ENCODE assay signal across 13 mouse cellular contexts in genomic region chr9:110946548-110947044, GRCm38 (mm10). TPM values are rescaled to one million over a fixed set of nuclear protein-coding genes. Genes with fewer than 3 reads are reported as not detected.
A peak's percentile ranks its signal among the peaks of the same experiment; 100 is the strongest.
DNase-seq lines count a peak whose midpoint lies in the region; ATAC-seq and TF ChIP-seq lines count a peak whose summit lies in the region.
"Had no signal": no experiment of that assay in that cellular context is flagged by ENCODE, and none has a peak within 500 bp of the region (broad histone marks: within the 10 kb centered on the region; RNA-seq: fewer than 3 reads in every experiment).

No protein-coding gene starts in this region.

- peaks cover 48% of the 10 kb centered on the region for H3K27me3 ChIP-seq in heart, embryonic 13.5 days (replicated peaks)
- peaks cover 69% of the 10 kb centered on the region for H3K27me3 ChIP-seq in limb, embryonic 12.5 days
- H3K27me3 ChIP-seq in lung, postnatal 0 days (replicated peaks; ENCODE audit: insufficient read depth, low read length), result peaks cover 20% of the 10 kb centered on the region; the same call in 1 of the 2 replicates

- intact Hi-C loops in heart, postnatal 14 days (cut with DNase I), result no loop called here

- no peak for ATAC-seq in heart, embryonic 13.5 days (ENCODE audit: extremely low read depth, insufficient number of reproducible peaks, low FRiP score, low TSS enrichment)
- ATAC-seq in common myeloid progenitor, adult 5-6 weeks (replicated peaks; ENCODE audit: low read depth, poor library complexity, severe bottlenecking), result peak; percentile 55
- ATAC-seq in limb, embryonic 12.5 days (ENCODE audit: insufficient number of reproducible peaks, insufficient read depth, low FRiP score, low TSS enrichment, low read depth), result no peak; the same call in 1 of the 2 replicates
- no peak for ATAC-seq in lung, postnatal 0 days

- TF ChIP-seq CTCF in lung, postnatal 0 days (IDR thresholded peaks at IDR 0.05), result no peak

- DNase-seq in heart, postnatal 14 days, result no peak
- peak; percentile 89 for DNase-seq in CD4-positive, CD25-positive, alpha-beta regulatory T cell, adult 2 months (ENCODE audit: low read depth, low spot score)
- no peak for DNase-seq in frontal cortex, adult 2 months (ENCODE audit: extremely low spot score in 1 of 2, low spot score in 1 of 2)
- no peak for DNase-seq in cerebellum, adult 18-20 months
- no peak for DNase-seq in lung, postnatal 0 days (ENCODE audit: low spot score)
- DNase-seq: gastrocnemius, adult 2 months; kidney, postnatal 36 days; right cerebral cortex, postnatal 14 days had no signal

- peak overlapping the region; percentile 42 for H3K4me2 ChIP-seq in heart, embryonic 13.5 days
- peak overlapping the region; percentile 30 for H3K4me2 ChIP-seq in limb, embryonic 12.5 days
- H3K4me2 ChIP-seq in lung, postnatal 0 days (replicated peaks; ENCODE audit: low read depth, low read length), result no peak overlapping the region
- H3K4me2 ChIP-seq: lung, embryonic 15.5 days had no signal

- peaks cover 25% of the 10 kb centered on the region for H3K4me1 ChIP-seq in heart, embryonic 13.5 days
- peaks cover 12% of the 10 kb centered on the region; the same call in 1 of the 2 replicates for H3K4me1 ChIP-seq in limb, embryonic 12.5 days (replicated peaks)
- no peaks in the 10 kb centered on the region for H3K4me1 ChIP-seq in lung, postnatal 0 days (ENCODE audit: insufficient read depth, low read depth, low read length)

- no peaks in the 10 kb centered on the region for H3K36me3 ChIP-seq in heart, embryonic 13.5 days
- H3K36me3 ChIP-seq in limb, embryonic 12.5 days, result no peaks in the 10 kb centered on the region
- H3K36me3 ChIP-seq in lung, postnatal 0 days (ENCODE audit: insufficient read depth, low read length), result no peaks in the 10 kb centered on the region
- H3K36me3 ChIP-seq: lung, embryonic 15.5 days had no signal

- no peak for TF ChIP-seq EP300 in lung, postnatal 0 days (IDR thresholded peaks at IDR 0.05)

- 22% methylated on average over 20 of the region's 20 CpGs for WGBS in heart, embryonic 13.5 days
- 5% methylated on average over 20 of the region's 20 CpGs for WGBS in limb, embryonic 12.5 days
- 31% methylated on average over 20 of the region's 20 CpGs for WGBS in lung, postnatal 0 days

- no peak overlapping the region for H3K4me3 ChIP-seq in heart, embryonic 13.5 days
- no peak overlapping the region; the same call in 1 of the 2 replicates for H3K4me3 ChIP-seq in limb, embryonic 12.5 days (replicated peaks)
- H3K4me3 ChIP-seq in lung, postnatal 0 days (ENCODE audit: low read depth, low read length), result no peak overlapping the region
- H3K4me3 ChIP-seq: gastrocnemius, adult 2 months; lung, embryonic 15.5 days had no signal

- no peak overlapping the region for H3K27ac ChIP-seq in heart, embryonic 13.5 days (replicated peaks)
- H3K27ac ChIP-seq in limb, embryonic 12.5 days, result no peak overlapping the region
- no peak overlapping the region for H3K27ac ChIP-seq in lung, postnatal 0 days (ENCODE audit: low read length)
- H3K27ac ChIP-seq: gastrocnemius, adult 2 months; lung, embryonic 15.5 days had no signal

- H3K9me3 ChIP-seq in heart, embryonic 13.5 days, result no peaks in the 10 kb centered on the region
- H3K9me3 ChIP-seq in limb, embryonic 12.5 days, result no peaks in the 10 kb centered on the region
- no peaks in the 10 kb centered on the region for H3K9me3 ChIP-seq in lung, postnatal 0 days (ENCODE audit: low read length)
- H3K9me3 ChIP-seq: lung, embryonic 15.5 days had no signal

- no peak overlapping the region for H3K9ac ChIP-seq in heart, embryonic 13.5 days
- no peak overlapping the region for H3K9ac ChIP-seq in limb, embryonic 12.5 days (replicated peaks)
- no peak overlapping the region for H3K9ac ChIP-seq in lung, postnatal 0 days (replicated peaks; ENCODE audit: low read depth)
- H3K9ac ChIP-seq: lung, embryonic 15.5 days had no signal

RNA-seq across cellular contexts. Expression of gene Tdgf1, which starts 0.6 kb away (rescaled TPM):
- polyA plus RNA-seq in heart, embryonic 13.5 days (2015; fragmentation: Nextera tagmentation; extraction: Ambion mirVana), result not detected in 2 replicates
- under 1 TPM in 1 of 2 experiments, not detected in 1; 0.10 TPM for total RNA-seq in heart, postnatal 14 days (2021)
- total RNA-seq in common myeloid progenitor, adult 5-6 weeks (2017), result not detected in 2 replicates
- not detected in 2 replicates for polyA plus RNA-seq in limb, embryonic 12.5 days (2016; fragmentation: Nextera tagmentation; extraction: Ambion mirVana)
- 0.94 and 1.3 TPM in 2 replicates for polyA plus RNA-seq in frontal cortex, adult 2 months (2012; rRNA removed)
- 0.19 and 0.20 TPM in 2 replicates for polyA plus RNA-seq in lung, postnatal 0 days (2015; fragmentation: Nextera tagmentation; extraction: Ambion mirVana)
- total RNA-seq: gastrocnemius, adult 2 months; MEL had no signal
- polyA plus RNA-seq: lung, embryonic 15.5 days had no signal

RNA-seq across cellular contexts. Expression of gene Lrrc2, which starts 4.7 kb away (rescaled TPM):
- polyA plus RNA-seq in heart, embryonic 13.5 days (2015; fragmentation: Nextera tagmentation; extraction: Ambion mirVana), result 2.3 and 2.6 TPM in 2 replicates
- total RNA-seq in heart, postnatal 14 days (2021), result 10 to 100 TPM; 68.5 to 71.5 TPM
- 0.32 and 1.7 TPM in 2 replicates for total RNA-seq in common myeloid progenitor, adult 5-6 weeks (2017)
- 0.05 and 0.31 TPM in 2 replicates for polyA plus RNA-seq in limb, embryonic 12.5 days (2016; fragmentation: Nextera tagmentation; extraction: Ambion mirVana)
- polyA plus RNA-seq in frontal cortex, adult 2 months (2012; rRNA removed), result 0.97 and 1.0 TPM in 2 replicates
- 1.6 and 2.2 TPM in 2 replicates for polyA plus RNA-seq in lung, postnatal 0 days (2015; fragmentation: Nextera tagmentation; extraction: Ambion mirVana)
- total RNA-seq: MEL had no signal

RNA-seq across cellular contexts. Expression of gene Fam240a, which starts 29.9 kb away (rescaled TPM):
- polyA plus RNA-seq in heart, embryonic 13.5 days (2015; fragmentation: Nextera tagmentation; extraction: Ambion mirVana), result not detected in 2 replicates
- not detected for total RNA-seq in heart, postnatal 14 days (2021)
- total RNA-seq in common myeloid progenitor, adult 5-6 weeks (2017), result not detected in 2 replicates
- polyA plus RNA-seq in limb, embryonic 12.5 days (2016; fragmentation: Nextera tagmentation; extraction: Ambion mirVana), result not detected in 2 replicates
- not detected in 2 replicates for polyA plus RNA-seq in frontal cortex, adult 2 months (2012; rRNA removed)
- not detected in 2 replicates for polyA plus RNA-seq in lung, postnatal 0 days (2015; fragmentation: Nextera tagmentation; extraction: Ambion mirVana)
- total RNA-seq: MEL had no signal
- polyA plus RNA-seq: lung, embryonic 15.5 days had no signal

RNA-seq across cellular contexts. Expression of gene Rtp3, which starts 43.8 kb away (rescaled TPM):
- polyA plus RNA-seq in heart, embryonic 13.5 days (2015; fragmentation: Nextera tagmentation; extraction: Ambion mirVana), result 0.05 and 0.57 TPM in 2 replicates
- 1 to 10 TPM; 3.0 to 5.2 TPM for total RNA-seq in heart, postnatal 14 days (2021)
- total RNA-seq in common myeloid progenitor, adult 5-6 weeks (2017), result not detected in 2 replicates
- not detected in 2 replicates for polyA plus RNA-seq in limb, embryonic 12.5 days (2016; fragmentation: Nextera tagmentation; extraction: Ambion mirVana)
- polyA plus RNA-seq in frontal cortex, adult 2 months (2012; rRNA removed), result 0.50 and 0.71 TPM in 2 replicates
- 1.7 and 3.0 TPM in 2 replicates for polyA plus RNA-seq in lung, postnatal 0 days (2015; fragmentation: Nextera tagmentation; extraction: Ambion mirVana)
- total RNA-seq: MEL had no signal
